Mouse (Mus musculus): ENCODE measurements around the gene Osbpl3.

- TF ChIP-seq CTCF (IDR thresholded peaks at IDR 0.05; ENCODE audit: low read depth): no peak
- no peak for TF ChIP-seq EP300 (optimal IDR thresholded peaks at IDR 0.05)
These were observed 89.3 kb downstream of the Osbpl3 start for GRCm38 (mm10) chr6:50366724-50367123.

Data from stomach, postnatal 0 days (tissue).